ENCODE assay signal across 17 mouse cellular contexts in the genomic region with DNA sequence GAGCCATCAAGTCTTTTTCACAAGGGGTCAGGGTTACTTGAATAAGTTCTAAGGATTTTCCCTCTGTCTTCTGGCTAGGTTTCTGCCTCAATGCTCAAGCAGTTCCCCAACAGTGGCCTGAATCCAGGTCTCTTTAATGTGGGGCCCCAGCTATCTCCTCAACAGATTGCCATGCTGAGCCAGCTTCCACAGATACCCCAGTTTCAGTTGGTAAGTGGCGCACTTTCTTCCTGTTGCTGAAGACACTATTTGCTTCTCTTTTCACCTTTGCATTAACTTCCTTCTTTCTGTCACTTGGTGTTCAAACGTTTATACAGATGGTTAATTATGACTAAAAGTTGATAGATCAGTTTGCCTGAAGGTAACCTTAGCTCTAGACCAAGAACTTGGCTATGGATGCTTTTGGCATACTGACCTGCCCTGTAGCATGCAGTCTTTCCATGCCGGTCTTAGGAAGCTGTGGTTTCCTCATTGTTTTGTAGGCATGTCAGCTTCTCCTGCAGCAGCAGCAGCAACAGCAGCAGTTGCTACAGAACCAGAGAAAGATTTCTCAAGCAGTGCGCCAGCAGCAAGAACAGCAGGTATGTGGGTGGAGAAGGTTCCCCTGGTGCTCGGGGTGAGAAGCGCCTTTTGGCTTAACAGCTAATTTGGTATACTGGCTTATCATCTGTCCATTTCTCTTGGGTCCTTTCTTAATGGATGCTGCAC. TPM values are rescaled to one million over a fixed set of nuclear protein-coding genes. Genes with fewer than 3 reads are reported as not detected.
A peak's percentile ranks its signal among the peaks of the same experiment; 100 is the strongest.
DNase-seq lines count a peak whose midpoint lies in the region; ATAC-seq and TF ChIP-seq lines count a peak whose summit lies in the region.
"Had no signal": no experiment of that assay in that cellular context is flagged by ENCODE, and none has a peak within 500 bp of the region (broad histone marks: within the 10 kb centered on the region; RNA-seq: fewer than 3 reads in every experiment).

No protein-coding gene starts in this region.

- H3K27ac ChIP-seq in left cerebral cortex, adult 2 months: 0 out of 2 replicates have a peak overlapping the region, but pooled peaks have one; percentile 5
- H3K27ac ChIP-seq: forebrain, embryonic 10.5 days; heart, embryonic 15.5 days; hindbrain, embryonic 14.5 days; midbrain, embryonic 15.5 days; neural tube, embryonic 12.5 days had no signal

- no peak for DNase-seq in frontal cortex, postnatal 14 days (ENCODE audit: low spot score in 2 of 2)
- peak; percentile 14 for DNase-seq in right cerebral cortex, postnatal 25 days
- no peak for DNase-seq in right cerebral cortex, postnatal 10 days (ENCODE audit: low spot score in 2 of 2)
- peak; percentile 20 to 29 for DNase-seq in left cerebral cortex, adult 2 months (ENCODE audit: extremely low spot score in 1 of 2, low spot score in 2 of 2)
- DNase-seq in telencephalon, adult 2 months (ENCODE audit: low read depth, low spot score): peak; percentile 38
- no peak for DNase-seq in gastrocnemius, postnatal 14 days
- no peak for DNase-seq in c-Kit-positive CD71-positive TER-119-positive erythroid progenitor cells, embryonic 14.5 days (ENCODE audit: low spot score)
- DNase-seq: cerebellum, postnatal 10 days; kidney, adult 18-20 months; kidney, postnatal 36 days; lung, postnatal 14 days had no signal

- intact Hi-C loops in left cerebral cortex, adult 2 months (cut with DNase I): no loop called here
- intact Hi-C loops in gastrocnemius, postnatal 14 days (cut with DNase I; ENCODE audit: low total_unique reads): no loop called here

- no peak; the same call in 1 of the 2 replicates for TF ChIP-seq CTCF in left cerebral cortex, adult 2 months (IDR thresholded peaks at IDR 0.05)

- H3K4me3 ChIP-seq in left cerebral cortex, adult 2 months: no peak overlapping the region
- H3K4me3 ChIP-seq: forebrain, embryonic 10.5 days; heart, embryonic 15.5 days; midbrain, embryonic 15.5 days; neural tube, embryonic 12.5 days had no signal

- peak; percentile 67; the same call in 1 of the 2 replicates for ATAC-seq in frontal cortex, adult (ENCODE audit: low TSS enrichment)
- ATAC-seq: midbrain, embryonic 15.5 days had no signal

RNA-seq across cellular contexts. Expression of gene Adsl, which starts 46.3 kb away (rescaled TPM):
- 10 to 100 TPM; 26.3 to 27.8 TPM for total RNA-seq in left cerebral cortex, adult 2 months (2021)
- total RNA-seq in gastrocnemius, postnatal 14 days (2021): 100 to 1,000 TPM; 166 to 179 TPM

Comparison
In these comparisons a context has a peak if more than half of its experiments do, and no peak if none do; other contexts are left out.
1. DNase-seq: peak in right cerebral cortex, postnatal 25 days (single experiment), left cerebral cortex, adult 2 months (2 of 2) and telencephalon, adult 2 months (single experiment); none in frontal cortex, postnatal 14 days (0 of 2), right cerebral cortex, postnatal 10 days (0 of 2), gastrocnemius, postnatal 14 days (single experiment) and c-Kit-positive CD71-positive TER-119-positive erythroid progenitor cells, embryonic 14.5 days (single experiment).
2. RNA of gene Adsl, which starts 46.3 kb away (total RNA-seq): 166 to 179 TPM in gastrocnemius, postnatal 14 days; 26.3 to 27.8 TPM in left cerebral cortex, adult 2 months; every median in the first group is over 4 times any median in the second.